Mouse (Mus musculus): Measurements from ENCODE around the gene Tm4sf4. TPM values are rescaled to one million over a fixed set of nuclear protein-coding genes. Genes with fewer than 3 reads are reported as not detected.

The Tm4sf4 gene
- polyA plus RNA-seq, 1 experiment, result 6.4 TPM

DNA sequence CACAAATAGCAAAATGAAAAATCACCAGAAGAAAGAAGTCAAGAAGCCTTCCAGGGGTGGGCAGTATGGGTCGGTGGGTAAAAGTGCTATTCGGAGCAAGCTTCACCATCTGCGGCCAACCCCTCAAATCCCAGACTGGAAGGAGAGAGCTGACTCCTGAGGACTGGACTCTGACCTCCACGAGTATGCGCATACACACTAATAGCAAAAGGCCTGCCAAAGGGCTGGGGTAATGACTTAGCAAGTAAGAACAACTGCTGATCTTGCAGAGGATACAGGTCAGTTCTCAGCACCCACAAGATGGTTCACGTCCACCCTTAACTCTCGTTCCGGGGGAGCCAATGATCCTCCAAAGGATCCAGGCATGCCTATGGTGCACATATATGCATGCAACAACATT, 49.3 kb downstream of the Tm4sf4 start:
- DNase-seq (ENCODE audit: low read depth), result no peak

DNA sequence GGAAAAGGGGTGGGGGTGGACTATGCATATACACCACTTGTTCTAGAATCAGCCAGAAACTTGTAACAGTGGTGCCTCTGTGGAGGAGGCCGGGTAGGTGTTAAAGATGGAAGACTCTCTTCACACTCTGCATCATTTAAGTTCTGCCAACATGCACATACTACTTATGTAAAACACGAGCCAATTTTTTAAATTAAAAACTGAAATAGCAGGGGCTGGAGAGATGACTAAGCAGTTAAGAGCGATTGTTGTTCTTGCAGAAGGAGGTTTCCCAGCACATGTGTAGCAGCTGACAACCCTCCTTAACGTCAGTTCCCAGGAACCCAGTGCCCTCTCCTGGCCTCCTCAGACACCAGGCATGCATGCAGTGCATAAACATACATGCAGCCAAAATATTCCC, 55.5 kb downstream of the Tm4sf4 start:
- DNase-seq (ENCODE audit: low read depth), result no peak

DNA sequence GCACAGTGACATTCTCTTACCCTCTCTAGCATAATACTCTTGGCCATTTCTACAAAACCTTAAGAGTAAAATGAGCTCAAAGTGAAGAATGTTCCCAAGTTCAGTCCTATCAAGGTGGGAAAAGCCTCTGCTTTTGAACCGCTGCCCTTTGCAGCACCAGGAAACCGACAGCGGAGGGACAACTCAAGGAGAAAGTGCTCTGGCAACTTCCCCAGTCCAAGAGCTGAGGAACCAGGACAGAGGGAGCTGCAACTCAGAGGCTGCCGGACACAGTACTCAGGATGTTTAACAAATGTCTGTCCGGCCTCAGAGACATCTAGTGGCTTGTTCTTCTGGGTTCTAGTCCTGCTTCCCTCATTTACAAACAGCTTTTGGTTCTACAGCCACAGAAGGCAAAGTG, 56.9 kb downstream of the Tm4sf4 start:
- DNase-seq (ENCODE audit: low read depth), result no peak

DNA sequence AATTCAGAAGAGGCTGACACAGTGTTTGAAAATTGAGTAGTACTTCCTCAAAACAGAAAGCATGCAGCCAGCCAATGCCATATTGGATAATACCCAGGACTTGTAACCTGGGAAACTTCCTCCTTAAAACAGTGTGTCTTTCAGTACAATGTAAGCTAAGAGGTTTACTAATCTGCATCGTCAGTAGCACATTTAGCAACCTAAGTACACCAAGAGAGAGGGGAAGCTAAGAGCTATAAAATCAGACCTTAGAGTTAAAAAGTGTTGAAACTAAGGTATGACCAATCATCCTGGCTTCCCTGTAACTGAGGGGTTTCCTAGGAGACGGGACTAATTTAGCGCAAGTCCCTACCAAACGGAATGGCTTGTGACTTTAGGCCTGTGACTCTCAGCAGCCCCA, 61.0 kb downstream of the Tm4sf4 start:
- DNase-seq (ENCODE audit: low read depth), result no peak

DNA sequence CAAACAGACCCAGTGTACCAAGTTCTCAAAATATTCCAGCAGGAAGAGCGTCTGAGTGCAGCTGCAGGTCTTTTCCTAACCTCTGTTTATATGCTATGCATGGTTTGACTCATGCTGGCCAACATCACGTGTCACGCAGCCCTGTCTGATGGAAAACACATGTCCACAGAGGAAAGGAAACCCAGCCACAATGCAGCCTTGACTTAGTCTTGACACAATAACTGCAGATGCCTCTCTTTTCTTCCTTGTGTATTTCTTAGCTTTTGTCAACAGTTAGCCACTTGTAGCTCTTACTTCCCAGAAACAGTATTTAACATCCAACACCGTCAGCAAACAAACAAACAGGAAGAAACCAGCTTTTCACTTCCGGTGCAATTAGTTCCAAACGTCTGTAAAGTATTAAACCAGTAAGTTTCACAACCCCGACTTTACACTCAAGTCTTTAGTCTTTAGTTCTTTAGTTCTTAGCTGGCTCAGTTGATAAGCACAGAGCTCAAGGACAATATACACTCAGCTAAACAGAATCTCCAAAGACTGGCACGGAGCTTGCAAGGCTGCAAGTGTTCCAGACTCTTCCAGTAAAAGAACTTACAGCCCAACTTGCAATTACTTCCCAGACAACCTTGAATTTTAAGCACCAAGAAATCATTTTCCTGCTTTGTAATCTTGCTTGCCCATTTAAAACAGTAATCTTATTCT, 62.5 kb downstream of the Tm4sf4 start:
- no peak for DNase-seq (ENCODE audit: low read depth)

Other genes with a start within 250 kb of the Tm4sf4 start
- 70.2 and 95.2 TPM in 2 replicates for gene Tm4sf1, start 123.3 kb upstream of the Tm4sf4 start, polyA plus RNA-seq (2012; rRNA removed)
- gene Wwtr1, start 150.6 kb downstream of the Tm4sf4 start, polyA plus RNA-seq (2012; rRNA removed), result 37.0 and 50.1 TPM in 2 replicates
- gene Commd2, start 226.4 kb downstream of the Tm4sf4 start, polyA plus RNA-seq (2012; rRNA removed), result 16.5 and 26.6 TPM in 2 replicates